Mouse (Mus musculus) intestine, embryonic 16.5 days (tissue): Measurements from ENCODE around the gene Slc25a11. TPM values are rescaled to one million over a fixed set of nuclear protein-coding genes. Genes with fewer than 3 reads are reported as not detected.
A peak's percentile ranks its signal among the peaks of the same experiment; 100 is the strongest.

ENCODE experiments used
- ATAC-seq: fragments of 200-750 bp; cut with Nextera tagmentation; 2 replicates; pipeline ENCODE4 v1.8.0; 2017; ENCODE audit warnings: moderate TSS enrichment, moderate library complexity
- H3K27ac ChIP-seq: fragments of 300-500 bp; sonication (generic); 2 replicates; pipeline ENCODE4 v1.5.1; 2014; ENCODE audit warnings: mild to moderate bottlenecking, low read length
- H3K27me3 ChIP-seq: fragments of 300-500 bp; sonication (generic); replicated peaks from 2 replicates; pipeline ENCODE4 v1.6.1; 2014; ENCODE audit warnings: low read length, control low read depth, mixed read lengths; ENCODE audit not compliant: control insufficient read depth, insufficient read depth
- H3K36me3 ChIP-seq: fragments of 300-500 bp; sonication (generic); 2 replicates; pipeline ENCODE4 v1.6.1; 2014; ENCODE audit warnings: low read length, control low read depth; ENCODE audit not compliant: control insufficient read depth, insufficient read depth
- H3K4me1 ChIP-seq: fragments of 300-500 bp; sonication (generic); 2 replicates; pipeline ENCODE4 v1.6.1; 2014; ENCODE audit warnings: low read length, control low read depth, mixed read lengths; ENCODE audit not compliant: control insufficient read depth, insufficient read depth
- H3K4me2 ChIP-seq: fragments of 300-500 bp; sonication (generic); 2 replicates; pipeline ENCODE4 v1.6.1; 2014; ENCODE audit warnings: low read depth, low read length, control low read depth
- H3K4me3 ChIP-seq: fragments of 300-500 bp; sonication (generic); 2 replicates; pipeline ENCODE4 v1.5.1; 2014; ENCODE audit warnings: mild to moderate bottlenecking, low read length
- H3K9ac ChIP-seq: fragments of 300-500 bp; sonication (generic); 2 replicates; pipeline ENCODE4 v1.6.1; 2014; ENCODE audit warnings: low read depth, low read length
- H3K9me3 ChIP-seq: fragments of 300-500 bp; sonication (generic); 2 replicates; pipeline ENCODE4 v1.6.1; 2016; ENCODE audit warnings: low read length, control low read depth; ENCODE audit not compliant: control insufficient read depth
- WGBS: fragments of 180-500 bp; shearing (Covaris S2); extraction: QIAGEN DNeasy Blood & Tissue Kit; methylation state at CpG from one replicate; pipeline ENCODE4 v1.1.7; 2014; 5-methylcytosine and 5-hydroxymethylcytosine counted together
- polyA plus RNA-seq: library from polyadenylated mRNA; unstranded; fragments of >200 nt; fragmentation: Nextera tagmentation; extraction: Ambion mirVana; gene quantifications from 2 replicates; pipeline ENCODE4 v1.2.1, GENCODE M21; 2015

The Slc25a11 gene
- polyA plus RNA-seq, 1 experiment from 2014 or later, result 215 TPM

- H3K36me3 ChIP-seq, result peaks cover 10% of the 10 kb centered on the region
- H3K27ac ChIP-seq, result peak overlapping the region; percentile 98
- H3K4me1 ChIP-seq, result peaks cover 13% of the 10 kb centered on the region
- H3K27me3 ChIP-seq, result no peaks in the 10 kb centered on the region
- under 1% methylated on average over 31 of the region's 31 CpGs for WGBS
- peak overlapping the region; percentile 86 for H3K9ac ChIP-seq
- peak overlapping the region; percentile 71 for H3K4me3 ChIP-seq
- peak; percentile 21 for ATAC-seq
- H3K9me3 ChIP-seq, result no peaks in the 10 kb centered on the region
- H3K4me2 ChIP-seq, result peak overlapping the region; percentile 87
Observed at GRCm38 (mm10) chr11:70669582-70670345, 22.5 kb upstream of the Slc25a11 start.

- Histone ChIP-seq H3K27ac (peak within 1 kb of the TSS; percentile 98), H3K27me3 (no peaks in the 10 kb centered on the region), H3K9me3 (no peaks in the 10 kb centered on the region), H3K36me3 (peaks cover 12% of the 10 kb centered on the region), H3K4me1 (peaks cover 13% of the 10 kb centered on the region), H3K9ac (peak within 1 kb of the TSS; percentile 86), H3K4me2 (peak within 1 kb of the TSS; percentile 87), H3K4me3 (peak within 1 kb of the TSS; percentile 71)
- under 1% methylated on average over 44 of the region's 44 CpGs for WGBS
- ATAC-seq, result peak; percentile 97
Observed at GRCm38 (mm10) chr11:70668771-70669505, 21.7 kb upstream of the Slc25a11 start, which contains the start of gene Spag7. Gene Spag7 (minus strand): TSS chr11:70669416.

- peak overlapping the region; percentile 84 for H3K27ac ChIP-seq
- H3K9ac ChIP-seq, result peak overlapping the region; percentile 67
- peak; percentile 68 for ATAC-seq
- no peaks in the 10 kb centered on the region for H3K9me3 ChIP-seq
- WGBS, result under 1% methylated on average over 15 of the region's 15 CpGs
- H3K27me3 ChIP-seq, result no peaks in the 10 kb centered on the region
- peak overlapping the region; percentile 77 for H3K4me2 ChIP-seq
- peaks cover 13% of the 10 kb centered on the region for H3K4me1 ChIP-seq
- peaks cover 10% of the 10 kb centered on the region for H3K36me3 ChIP-seq
- peak overlapping the region; percentile 71 for H3K4me3 ChIP-seq
Observed at GRCm38 (mm10) chr11:70668335-70668770, 21.1 kb upstream of the Slc25a11 start.

GRCm38 (mm10) chr11:70667271-70668150 is 20.2 kb upstream of the Slc25a11 start:
- Histone ChIP-seq H3K27ac (peak overlapping the region; percentile 84), H3K4me1 (peaks cover 13% of the 10 kb centered on the region), H3K9ac (peak overlapping the region; percentile 67), H3K4me2 (peak overlapping the region; percentile 77), H3K4me3 (peak overlapping the region; percentile 71), H3K27me3 (no peaks in the 10 kb centered on the region), H3K9me3 (no peaks in the 10 kb centered on the region), H3K36me3 (peaks cover 12% of the 10 kb centered on the region)
- ATAC-seq, result no peak
- 62% methylated on average over 14 of the region's 14 CpGs for WGBS

- no peak overlapping the region for H3K27ac ChIP-seq
- H3K27me3 ChIP-seq, result no peaks in the 10 kb centered on the region
- no peaks in the 10 kb centered on the region for H3K9me3 ChIP-seq
- peaks cover 13% of the 10 kb centered on the region for H3K4me1 ChIP-seq
- H3K4me3 ChIP-seq, result no peak overlapping the region
- ATAC-seq, result no peak
- 94% methylated on average over 8 of the region's 8 CpGs for WGBS
- no peak overlapping the region for H3K4me2 ChIP-seq
- no peak overlapping the region for H3K9ac ChIP-seq
- peaks cover 12% of the 10 kb centered on the region for H3K36me3 ChIP-seq
Observed at GRCm38 (mm10) chr11:70666687-70667086, 19.4 kb upstream of the Slc25a11 start.

GRCm38 (mm10) chr11:70664741-70665140 is 17.5 kb upstream of the Slc25a11 start:
- H3K36me3 ChIP-seq, result peaks cover 12% of the 10 kb centered on the region
- no peak overlapping the region for H3K9ac ChIP-seq
- H3K4me3 ChIP-seq, result no peak overlapping the region
- WGBS, result 92% methylated on average over 9 of the region's 9 CpGs
- no peaks in the 10 kb centered on the region for H3K27me3 ChIP-seq
- H3K4me1 ChIP-seq, result peaks cover 2% of the 10 kb centered on the region; the same call in 1 of the 2 replicates
- no peaks in the 10 kb centered on the region for H3K9me3 ChIP-seq
- no peak overlapping the region for H3K4me2 ChIP-seq
- no peak for ATAC-seq
- no peak overlapping the region for H3K27ac ChIP-seq

GRCm38 (mm10) chr11:70663957-70664356 is 16.7 kb upstream of the Slc25a11 start:
- 89% methylated on average over 6 of the region's 6 CpGs for WGBS
- Histone ChIP-seq H3K36me3 (peaks cover 12% of the 10 kb centered on the region), H3K4me1 (peaks cover 5% of the 10 kb centered on the region), H3K4me3 (no peak overlapping the region), H3K4me2 (no peak overlapping the region), H3K27me3 (no peaks in the 10 kb centered on the region), H3K27ac (no peak overlapping the region), H3K9ac (no peak overlapping the region), H3K9me3 (no peaks in the 10 kb centered on the region)
- no peak for ATAC-seq

- Histone ChIP-seq H3K27ac (no peak overlapping the region), H3K9me3 (no peaks in the 10 kb centered on the region), H3K4me2 (no peak overlapping the region), H3K4me3 (no peak overlapping the region), H3K27me3 (no peaks in the 10 kb centered on the region), H3K36me3 (peaks cover 12% of the 10 kb centered on the region), H3K4me1 (peaks cover 10% of the 10 kb centered on the region), H3K9ac (no peak overlapping the region)
- no peak for ATAC-seq
- 93% methylated on average over 8 of the region's 8 CpGs for WGBS
Observed at GRCm38 (mm10) chr11:70663101-70663500, 15.8 kb upstream of the Slc25a11 start.

- WGBS, result 88% methylated on average over 8 of the region's 8 CpGs
- Histone ChIP-seq H3K27ac (no peak overlapping the region), H3K4me1 (peaks cover 31% of the 10 kb centered on the region), H3K9me3 (no peaks in the 10 kb centered on the region), H3K4me2 (no peak overlapping the region), H3K4me3 (no peak overlapping the region), H3K9ac (no peak overlapping the region), H3K36me3 (peaks cover 12% of the 10 kb centered on the region), H3K27me3 (no peaks in the 10 kb centered on the region)
- ATAC-seq, result no peak
Observed at GRCm38 (mm10) chr11:70660571-70660970, 13.3 kb upstream of the Slc25a11 start.
